Mouse (Mus musculus) telencephalon, adult 2 months (tissue): Measurements from ENCODE around the gene Dnajb13.

Experiments
- DNase-seq: peaks from one replicate; pipeline ENCODE4 v3.0.0-alpha.2; 2011; ENCODE audit warnings: low read depth, low spot score

Gene Dnajb13

GRCm38 (mm10) chr7:100514573-100514972, at the start of gene Dnajb13:
Gene Dnajb13 (minus strand): TSS chr7:100514960.
- DNase-seq = no peak

- peak; percentile 38 for DNase-seq
Observed at GRCm38 (mm10) chr7:100561861-100562587, 47.3 kb upstream of the Dnajb13 start.

DNA sequence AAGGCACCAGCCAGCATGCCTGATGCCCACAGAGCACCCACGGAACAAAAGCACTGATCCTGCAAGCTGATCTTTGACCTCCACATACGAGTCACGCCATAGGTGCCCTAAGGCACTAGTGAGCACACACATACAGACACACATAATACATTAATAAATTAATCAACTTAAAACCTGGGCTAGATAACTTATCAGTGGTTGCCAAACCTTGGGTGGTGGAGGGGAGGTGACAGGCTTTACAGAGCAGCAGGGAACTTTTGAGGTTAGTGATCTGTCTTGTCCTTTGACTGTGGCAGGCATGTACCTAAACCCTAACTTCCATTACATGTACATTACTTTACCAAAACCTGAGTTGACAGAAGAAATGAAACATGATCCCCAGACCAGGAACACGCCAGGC, 44.6 kb upstream of the Dnajb13 start:
- no peak for DNase-seq

GRCm38 (mm10) chr7:100557241-100557640, 42.5 kb upstream of the Dnajb13 start:
- DNase-seq = no peak

- DNase-seq = peak; percentile 86
Observed at GRCm38 (mm10) chr7:100555431-100555951, 40.7 kb upstream of the Dnajb13 start.

DNA sequence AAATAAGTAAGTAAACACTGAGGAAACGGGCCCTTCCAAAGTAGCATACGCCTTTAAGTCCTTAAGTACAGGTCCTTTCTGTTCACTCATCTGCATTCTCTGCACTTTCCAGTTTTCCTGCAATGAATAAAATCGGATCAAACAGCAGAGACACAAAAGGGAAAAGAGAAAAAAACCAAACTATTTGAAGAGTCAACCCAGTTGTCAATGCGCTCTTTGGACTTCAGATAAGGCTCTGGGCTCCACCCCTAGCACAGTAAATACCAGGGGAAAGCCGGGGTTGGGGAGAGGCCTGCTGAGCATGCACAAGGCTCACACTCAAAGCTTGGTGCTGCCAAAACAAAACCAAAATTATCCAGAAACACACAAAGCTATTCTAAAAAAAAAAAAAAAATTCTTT, 40.2 kb upstream of the Dnajb13 start:
- no peak for DNase-seq

DNA sequence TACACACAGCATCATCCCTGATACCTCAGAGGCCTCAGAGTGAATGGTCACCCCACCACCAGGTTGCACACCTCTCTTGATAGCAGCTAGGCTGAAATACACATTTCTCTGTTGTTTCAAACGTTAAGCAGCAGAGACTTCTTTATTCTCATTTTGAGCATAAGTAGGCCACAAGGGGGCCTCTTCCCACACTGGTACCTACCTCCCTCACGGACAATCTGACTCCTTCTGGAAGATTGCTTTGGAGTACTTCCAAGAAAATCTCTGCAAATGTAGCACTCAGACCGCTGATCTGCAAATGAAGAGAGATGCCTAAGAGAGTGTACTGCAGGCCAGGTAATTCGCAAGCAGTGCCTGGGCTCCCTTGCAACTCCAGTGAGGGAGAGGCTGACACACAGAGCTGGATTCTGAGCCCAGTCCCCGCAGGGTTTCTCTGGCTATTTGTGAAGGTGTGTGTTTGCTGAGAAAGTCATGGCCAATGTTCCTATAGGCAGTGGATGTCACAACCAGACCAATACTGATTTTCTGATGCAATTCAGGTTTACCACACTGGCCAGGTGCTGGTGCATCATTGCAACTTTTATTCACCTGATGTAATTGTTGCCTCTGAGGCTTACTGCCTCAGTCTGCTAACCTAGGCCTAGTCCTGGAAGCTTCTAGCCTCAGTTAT, 35.7 kb upstream of the Dnajb13 start:
- no peak for DNase-seq

DNA sequence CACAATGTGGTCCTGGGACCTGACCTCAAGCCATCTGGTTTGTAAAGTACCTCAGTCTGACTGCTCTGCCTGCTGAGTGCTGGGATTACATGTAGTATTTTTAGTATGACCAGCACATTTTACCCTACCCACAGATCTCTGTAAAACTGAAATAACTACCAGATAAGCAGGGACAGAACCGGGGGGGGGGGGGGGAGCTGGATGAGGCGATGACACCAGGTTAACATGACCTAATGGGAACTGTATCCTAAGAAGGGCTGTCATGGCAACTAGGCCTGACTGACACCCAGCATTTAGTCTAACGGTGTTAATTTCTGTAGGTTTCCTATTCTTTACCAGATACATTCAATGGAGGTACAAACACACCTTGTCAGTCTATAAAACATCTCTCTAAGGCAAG, 35.0 kb upstream of the Dnajb13 start:
- no peak for DNase-seq

GRCm38 (mm10) chr7:100547631-100548030, 32.9 kb upstream of the Dnajb13 start:
- no peak for DNase-seq

GRCm38 (mm10) chr7:100544437-100544836, 29.7 kb upstream of the Dnajb13 start:
- DNase-seq = no peak

GRCm38 (mm10) chr7:100539516-100539915, 24.8 kb upstream of the Dnajb13 start:
- DNase-seq = no peak

DNA sequence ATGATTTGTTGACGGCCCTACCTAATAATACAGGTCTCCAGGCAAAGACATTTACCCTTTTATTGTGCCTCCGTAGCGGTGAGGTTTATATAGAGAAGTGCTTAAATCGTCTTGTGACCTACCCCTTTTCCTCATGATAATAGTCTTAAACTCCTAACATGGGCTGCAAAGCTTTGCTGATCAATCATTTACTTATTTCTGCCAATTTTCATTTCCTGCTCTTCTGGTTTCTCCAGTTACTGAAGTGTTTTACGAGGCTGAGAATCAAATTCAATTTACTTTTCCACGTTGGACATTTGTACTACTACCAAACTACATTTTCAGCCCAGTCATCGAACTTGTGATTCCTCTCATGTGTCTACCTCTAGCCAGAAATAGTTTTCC, 22.8 kb upstream of the Dnajb13 start:
- no peak for DNase-seq

- DNase-seq = peak; percentile 96
Observed at GRCm38 (mm10) chr7:100536804-100537518, 22.2 kb upstream of the Dnajb13 start, which contains the start of gene Coa4. Gene Coa4 (plus strand): TSS chr7:100537071.

GRCm38 (mm10) chr7:100535831-100536230, 21.1 kb upstream of the Dnajb13 start:
- DNase-seq = no peak

- no peak for DNase-seq
Observed at GRCm38 (mm10) chr7:100534216-100534615, 19.5 kb upstream of the Dnajb13 start.

GRCm38 (mm10) chr7:100533503-100533902, 18.7 kb upstream of the Dnajb13 start:
- no peak for DNase-seq

- no peak for DNase-seq
Observed at GRCm38 (mm10) chr7:100530766-100531165, 16.0 kb upstream of the Dnajb13 start.

GRCm38 (mm10) chr7:100524669-100525068, 9.9 kb upstream of the Dnajb13 start:
- DNase-seq = no peak

DNA sequence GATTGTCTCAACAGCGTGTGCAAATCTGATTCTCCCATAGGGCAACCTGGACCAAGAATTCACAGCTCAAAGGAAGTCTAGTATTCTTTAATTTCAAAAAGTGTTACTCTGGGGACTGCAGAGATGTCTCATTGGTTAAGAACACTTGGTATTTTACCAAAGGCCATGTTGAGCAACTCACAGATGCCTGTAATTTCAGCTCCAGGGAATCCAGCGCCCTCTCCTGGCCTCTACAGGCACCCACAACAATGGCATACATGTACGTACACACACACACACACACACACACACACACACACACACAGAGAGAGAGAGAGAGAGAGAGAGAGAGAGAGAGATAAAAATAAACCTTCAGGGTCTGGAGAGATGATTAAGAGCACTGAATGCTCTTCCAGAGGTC, 7.5 kb upstream of the Dnajb13 start:
- no peak for DNase-seq

- DNase-seq = peak; percentile 40
Observed at GRCm38 (mm10) chr7:100520663-100521285, 6.0 kb upstream of the Dnajb13 start.

- DNase-seq = no peak
Observed at GRCm38 (mm10) chr7:100520204-100520603, 5.4 kb upstream of the Dnajb13 start.

GRCm38 (mm10) chr7:100511602-100512001, 3.2 kb downstream of the Dnajb13 start:
- no peak for DNase-seq
